In the genomic region with DNA sequence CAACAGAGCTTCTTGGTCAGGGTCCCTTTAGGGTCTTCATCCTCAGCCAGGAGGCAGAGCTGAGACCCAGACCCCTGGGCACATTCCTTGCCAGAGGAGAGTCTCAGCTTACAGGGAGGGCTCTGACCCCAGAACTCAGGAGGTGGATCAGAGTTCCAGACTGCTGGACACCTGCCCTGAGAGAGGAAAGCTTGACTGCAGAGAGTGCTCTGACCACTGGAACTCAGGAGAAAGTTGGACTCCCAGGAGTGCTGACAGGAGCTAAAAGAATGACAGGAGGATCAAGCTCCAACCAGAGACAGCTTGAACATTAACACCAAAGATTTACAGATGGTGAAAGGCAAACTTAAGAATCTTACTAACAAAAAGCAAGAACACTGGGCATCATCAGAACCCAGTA, we compare ENCODE assay signal across 7 mouse cellular contexts.
A peak's percentile ranks its signal among the peaks of the same experiment; 100 is the strongest.
DNase-seq lines count a peak whose midpoint lies in the region; TF ChIP-seq lines count a peak whose summit lies in the region.
"Not testable (repeated sequence)": the region's sequence is repeated elsewhere in the genome, so short reads cannot be mapped to it uniquely, and the experiment has no call there.

No protein-coding gene starts in this region.

- not testable (repeated sequence) for H3K27me3 ChIP-seq in kidney, adult 2 months (replicated peaks; ENCODE audit: control insufficient read depth, insufficient read depth, low read length)

- peak overlapping the region; percentile 41; the same call in 1 of the 2 replicates for H3K27ac ChIP-seq in kidney, adult 2 months (ENCODE audit: insufficient read depth, low read depth, low read length)

- TF ChIP-seq CTCF in kidney, adult 2 months (conservative IDR thresholded peaks at IDR 0.05; ENCODE audit: insufficient read depth, insufficient read length, low read depth, low read length): not testable (repeated sequence)

- not testable (repeated sequence) for H3K36me3 ChIP-seq in kidney, adult 2 months (ENCODE audit: control insufficient read depth, insufficient read depth, low read length)

- H3K4me1 ChIP-seq in kidney, adult 2 months (ENCODE audit: control insufficient read depth, insufficient read depth, low read length): not testable (repeated sequence)

- not testable (repeated sequence) for TF ChIP-seq POLR2A in kidney, adult 2 months (IDR thresholded peaks at IDR 0.05; ENCODE audit: low read depth, low read length)

- peak; percentile 44 for DNase-seq in kidney, adult 11 months
- DNase-seq in kidney, adult 18-20 months: peak; percentile 3
- peak; percentile 80 for DNase-seq in kidney, adult 2 months
- peak; percentile 34 to 57 for DNase-seq in kidney, adult 8-10 months
- peak; percentile 76 for DNase-seq in kidney, adult 9 months
- peak; percentile 14 to 53 for DNase-seq in kidney, postnatal 25 days
- DNase-seq in kidney, postnatal 36 days: peak; percentile 53 to 61

- H3K4me3 ChIP-seq in kidney, adult 2 months (ENCODE audit: insufficient read depth, low read depth, low read length): not testable (repeated sequence)

Comparison
In these comparisons a context has a peak if more than half of its experiments do, and no peak if none do; other contexts are left out.
1. DNase-seq: peak in every context shown above with its lines; median percentile 80 in kidney, adult 2 months; 76 in kidney, adult 9 months; 57 in kidney, postnatal 36 days; 46 in kidney, adult 8-10 months; 44 in kidney, adult 11 months; 34 in kidney, postnatal 25 days; 3 in kidney, adult 18-20 months.